Mouse (Mus musculus): ENCODE data around the gene Gpc6.

Gene Gpc6

DNA sequence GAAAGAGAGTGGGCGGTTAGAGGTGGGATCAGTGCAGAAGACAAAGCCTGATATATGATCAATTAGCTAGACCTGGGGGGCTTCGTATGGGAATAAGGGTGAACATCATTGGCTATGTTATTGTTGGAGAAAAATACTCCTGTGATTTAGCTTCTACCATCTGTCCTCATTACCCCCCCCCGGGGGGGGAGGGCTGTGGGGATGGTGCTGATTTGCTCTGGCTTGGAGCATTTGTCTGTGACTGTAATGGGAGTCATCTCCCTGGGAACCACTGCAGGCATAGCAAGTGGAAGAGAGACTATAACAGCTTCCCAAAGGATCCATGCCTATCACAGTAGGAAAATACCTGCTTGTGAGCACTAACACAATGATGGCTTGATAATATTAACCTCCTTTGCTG, 783.7 kb downstream of the Gpc6 start:
- DNase-seq (ENCODE audit: low spot score), result no peak

DNA sequence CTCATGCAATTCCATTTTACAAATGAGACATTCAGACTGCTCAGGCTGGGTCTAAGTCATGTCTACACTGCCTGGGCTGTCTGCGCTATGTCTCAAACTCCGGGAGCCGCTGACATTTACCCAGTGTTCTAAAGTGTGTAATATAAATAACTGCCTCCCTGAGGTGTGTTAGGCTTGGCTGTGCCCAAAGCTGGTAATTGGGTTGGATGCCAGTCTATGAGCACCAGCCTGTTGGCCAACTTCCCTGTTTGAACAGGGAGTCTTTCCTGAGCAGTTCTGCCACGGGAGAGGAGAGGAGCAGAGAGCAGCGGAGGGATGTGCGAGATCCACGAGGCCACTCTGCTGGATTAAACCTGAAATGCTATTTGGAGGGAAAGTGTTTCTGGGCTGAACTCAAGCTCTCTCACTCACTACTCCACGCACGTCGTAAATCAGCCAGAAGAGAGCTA, 785.4 kb downstream of the Gpc6 start:
- DNase-seq (ENCODE audit: low spot score), result no peak

DNA sequence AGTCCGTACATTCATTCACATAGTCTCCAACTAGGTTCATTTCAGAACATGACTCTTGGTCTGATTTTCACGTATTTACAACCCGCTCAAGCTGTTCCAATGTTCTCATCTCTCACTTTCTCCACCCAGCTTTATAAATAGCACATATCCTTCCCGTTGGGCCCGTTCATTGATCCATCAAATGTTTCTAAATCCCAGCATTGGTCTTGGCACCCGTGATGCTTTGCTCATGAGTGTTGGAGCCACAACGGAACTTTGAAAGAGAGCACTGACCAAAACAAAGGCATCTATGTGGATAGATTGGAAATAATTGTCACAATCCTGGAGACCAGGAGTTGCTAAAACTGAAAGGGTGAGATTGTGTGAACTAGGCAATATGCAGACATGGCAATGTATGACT, 787.2 kb downstream of the Gpc6 start:
- DNase-seq (ENCODE audit: low spot score), result no peak

DNA sequence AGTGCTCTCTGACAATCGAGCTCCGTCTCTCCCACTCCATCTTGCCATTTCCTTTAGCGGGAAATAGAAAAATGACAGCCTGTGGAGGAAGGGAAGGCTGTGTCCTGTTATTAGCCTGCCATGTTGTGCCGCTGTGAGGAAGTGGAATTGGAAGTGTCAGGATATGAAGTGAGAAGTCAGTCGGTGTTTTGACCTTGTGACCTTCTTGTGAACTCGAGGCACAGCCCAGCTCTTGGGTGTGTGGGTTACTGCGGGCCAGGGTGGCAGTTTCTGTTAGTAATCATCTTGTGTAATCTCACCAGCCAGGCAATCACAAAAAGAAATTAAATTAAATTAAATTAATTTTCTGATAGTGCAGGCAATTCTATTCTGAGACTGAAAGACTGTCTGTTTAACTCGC, 789.0 kb downstream of the Gpc6 start:
- DNase-seq (ENCODE audit: low spot score), result no peak

DNA sequence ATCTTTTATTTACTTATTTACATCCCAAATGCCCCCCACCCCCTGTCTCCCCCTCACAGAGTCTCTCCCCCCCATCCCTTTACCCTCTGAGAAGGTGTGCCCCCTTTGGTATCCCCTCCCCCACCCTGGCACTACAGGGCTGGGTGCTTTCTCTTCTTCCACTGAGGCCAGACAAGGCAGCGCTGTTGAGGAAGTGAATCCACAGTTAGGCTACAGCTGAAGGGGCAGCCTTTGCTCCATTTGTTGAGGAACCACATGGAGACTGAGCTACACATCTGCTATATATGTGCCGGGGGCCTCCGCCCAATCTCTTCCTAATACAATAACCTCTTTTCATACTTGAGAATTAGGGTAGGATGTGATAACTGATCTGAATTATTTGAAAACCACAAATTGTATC, 791.2 kb downstream of the Gpc6 start:
- DNase-seq (ENCODE audit: low spot score), result no peak

DNA sequence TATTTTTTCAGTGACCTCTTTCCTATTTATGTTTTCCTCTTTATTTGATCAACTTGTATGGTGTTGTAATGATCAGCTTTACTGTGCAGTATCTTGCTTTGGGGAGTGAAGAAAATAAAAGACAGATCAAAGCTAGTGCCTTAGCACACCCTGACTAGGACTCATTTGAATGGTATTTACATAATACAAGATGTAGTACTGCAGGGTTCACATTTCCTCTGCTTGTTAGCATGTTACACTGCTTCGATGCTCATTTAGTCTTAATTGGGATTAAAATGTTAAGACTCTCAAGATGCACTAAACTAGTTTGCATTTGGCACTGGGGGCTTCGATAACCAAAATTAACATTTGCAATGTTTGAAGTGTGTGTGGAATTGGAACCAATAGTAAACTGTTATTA, 803.6 kb downstream of the Gpc6 start:
- no peak for DNase-seq (ENCODE audit: low spot score)

DNA sequence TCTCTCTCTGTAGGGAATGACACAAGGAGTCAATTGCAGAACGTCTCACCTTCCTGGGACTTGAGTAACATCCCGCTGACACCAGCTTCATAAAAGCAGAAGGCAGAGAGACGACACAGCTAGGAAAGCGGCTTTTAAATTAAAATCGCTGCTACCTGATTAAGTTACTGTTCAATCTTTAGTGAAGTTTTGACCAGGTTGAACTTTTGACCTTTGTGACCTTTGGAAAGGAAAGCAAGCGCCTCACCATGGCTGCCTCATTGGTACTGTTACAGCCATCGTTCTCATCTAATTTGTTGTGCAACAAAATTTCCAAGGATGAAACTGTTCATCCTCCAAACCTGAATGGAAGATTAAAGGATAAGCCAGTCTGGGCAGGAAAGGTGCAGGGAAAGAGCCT, 830.1 kb downstream of the Gpc6 start:
- peak; percentile 12 for DNase-seq (ENCODE audit: low spot score)

DNA sequence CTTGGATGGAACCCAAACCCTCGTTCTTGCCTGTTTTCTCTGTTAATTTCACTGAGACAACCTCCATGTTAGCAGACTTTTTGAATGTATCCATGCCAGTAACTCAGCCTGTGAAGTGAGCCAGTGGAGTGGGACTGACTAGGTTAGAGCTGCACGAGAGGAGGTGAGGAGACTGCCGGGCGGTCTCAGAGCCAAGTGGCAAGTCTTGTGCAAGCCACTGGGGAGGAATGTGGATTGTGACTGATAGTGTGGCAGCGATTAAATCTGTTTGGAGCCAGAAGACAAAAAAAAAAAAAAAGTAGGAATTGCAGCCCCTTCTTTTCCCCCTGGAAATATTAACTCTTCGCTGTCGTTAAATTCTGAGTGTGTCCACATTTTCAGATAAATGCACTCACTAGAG, 831.4 kb downstream of the Gpc6 start:
- DNase-seq (ENCODE audit: low spot score), result no peak

DNA sequence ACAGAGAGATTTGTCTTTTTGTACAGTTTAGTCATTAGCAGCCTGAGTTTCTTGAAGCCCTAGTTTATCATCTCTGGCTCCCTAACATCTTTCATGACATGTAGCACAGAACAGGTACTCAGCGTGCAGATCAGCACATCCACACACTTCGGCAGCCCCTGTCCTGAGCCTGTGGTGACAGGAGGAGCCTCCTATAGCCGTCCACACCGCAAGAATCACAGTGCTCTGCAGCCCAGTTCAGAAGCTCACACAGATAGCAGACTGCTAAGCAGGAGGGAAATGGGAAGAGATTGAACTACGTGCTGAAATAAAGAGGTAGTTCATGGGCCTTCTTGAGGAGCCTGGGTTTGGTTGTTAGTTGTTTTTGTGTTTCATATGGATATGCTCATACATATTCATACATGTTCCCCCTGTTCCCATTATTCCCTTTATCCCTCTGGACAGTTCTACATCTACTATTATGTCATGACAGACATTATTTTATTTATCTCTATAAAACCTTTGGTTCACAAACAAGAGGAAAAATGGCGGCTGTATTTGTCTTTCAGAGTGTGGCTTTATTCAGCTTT, 832.8 kb downstream of the Gpc6 start:
- no peak for DNase-seq (ENCODE audit: low spot score)

DNA sequence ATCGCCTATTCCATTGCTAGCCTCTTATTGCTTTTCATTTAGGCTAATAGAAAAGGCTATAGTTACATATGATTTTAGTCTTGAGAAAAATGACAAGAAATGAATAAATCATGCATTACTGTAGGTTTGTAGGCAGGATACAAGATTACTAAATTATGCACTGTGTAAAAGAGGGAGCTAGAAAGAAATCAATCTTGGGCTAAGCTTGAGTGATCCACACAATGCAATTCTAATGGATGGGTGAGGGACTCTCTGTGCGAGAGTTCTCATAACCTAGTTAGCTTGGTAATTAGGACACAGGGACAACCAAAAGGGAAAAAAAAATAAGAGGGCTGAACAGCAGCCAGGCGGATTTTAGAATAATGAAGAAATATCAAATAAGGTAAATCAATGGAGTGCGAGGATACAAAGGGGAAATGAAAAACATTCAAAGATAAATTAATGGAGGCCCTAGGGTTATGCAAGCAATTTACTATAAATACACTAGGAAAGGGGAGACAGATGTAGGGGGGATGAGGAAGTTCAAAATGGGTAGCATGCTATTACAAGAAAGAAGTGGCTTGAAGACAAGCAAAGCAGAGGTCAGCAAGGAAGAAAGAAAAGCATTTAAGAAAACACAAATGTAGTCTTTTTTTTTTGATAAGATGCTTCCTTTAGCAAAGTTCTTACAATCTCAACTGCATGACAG, 835.9 kb downstream of the Gpc6 start:
- DNase-seq (ENCODE audit: low spot score), result no peak

DNA sequence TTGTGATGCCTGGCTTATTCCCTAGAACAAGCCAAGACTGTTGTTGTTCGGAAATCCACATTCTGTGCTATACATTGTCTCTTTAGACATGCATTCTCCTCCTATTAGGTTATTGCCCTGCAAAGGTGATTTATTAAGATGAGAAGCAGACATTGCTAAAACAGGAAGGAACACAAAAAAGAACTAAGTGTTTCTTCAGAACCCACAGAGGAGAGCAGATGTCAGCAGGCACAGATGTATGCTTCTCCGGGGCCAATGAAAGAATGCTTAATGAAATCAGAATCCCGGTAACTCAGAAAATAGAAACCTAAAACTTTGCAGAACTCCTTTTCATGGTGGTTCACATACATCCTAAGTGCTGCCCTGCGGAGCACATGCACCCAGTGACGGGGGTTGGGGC, 837.8 kb downstream of the Gpc6 start:
- DNase-seq (ENCODE audit: low spot score), result no peak

DNA sequence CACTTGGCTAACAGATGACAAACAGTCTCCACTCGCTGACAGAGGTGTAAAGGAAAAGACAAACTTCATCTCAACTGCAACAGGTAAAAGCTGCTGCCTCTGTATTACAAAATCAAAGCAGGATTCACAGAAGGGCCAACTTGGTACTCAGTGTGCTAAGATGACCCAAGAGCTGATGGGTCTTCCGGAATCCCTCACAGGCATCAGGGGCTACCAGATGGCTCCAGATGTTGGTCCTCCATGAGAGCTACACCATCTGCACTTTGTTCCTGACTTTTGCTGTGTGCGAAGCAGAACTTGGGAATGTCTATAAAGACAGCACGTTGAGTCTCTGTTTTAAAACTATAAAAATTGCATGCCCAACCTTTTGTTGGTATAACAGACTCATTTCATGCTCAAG, 842.7 kb downstream of the Gpc6 start:
- DNase-seq (ENCODE audit: low spot score), result no peak

DNA sequence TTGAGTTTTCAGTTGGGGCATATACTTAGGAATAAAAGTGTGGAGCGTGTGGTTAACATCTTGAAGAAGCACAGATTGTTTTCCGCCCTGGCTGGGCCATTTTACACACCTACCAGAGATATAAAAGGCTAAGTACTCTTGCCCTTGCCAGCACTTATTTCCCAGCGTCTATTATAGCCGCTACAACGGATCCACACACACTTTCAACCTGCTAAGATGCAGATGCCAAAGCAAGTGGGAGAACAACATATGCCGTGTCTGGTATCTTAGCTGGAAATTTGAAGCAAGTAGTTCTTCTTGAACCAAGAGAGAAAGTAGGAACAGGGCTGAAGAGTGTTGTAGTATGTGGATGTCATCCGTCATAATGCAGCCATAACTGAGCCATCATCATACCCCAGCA, 843.6 kb downstream of the Gpc6 start:
- no peak for DNase-seq (ENCODE audit: low spot score)

DNA sequence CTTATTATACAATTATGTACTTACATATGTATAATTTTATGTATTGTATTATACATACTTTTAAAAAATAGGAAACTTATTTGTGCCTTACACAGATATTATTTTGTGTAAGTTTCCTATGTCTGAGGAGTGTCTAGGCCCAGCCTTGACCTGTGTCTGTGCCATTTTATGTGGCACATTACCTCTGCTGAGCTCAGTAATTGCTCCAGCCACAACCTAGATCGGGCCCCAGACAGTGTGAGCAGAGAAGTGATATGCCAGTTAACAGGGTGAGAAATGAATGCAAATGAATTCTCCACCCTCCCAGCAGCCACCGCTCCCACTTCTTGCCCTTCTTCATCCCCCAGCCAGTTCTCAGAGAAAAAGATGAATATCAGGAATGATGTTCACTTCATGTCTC, 848.3 kb downstream of the Gpc6 start:
- no peak for DNase-seq (ENCODE audit: low spot score)

DNA sequence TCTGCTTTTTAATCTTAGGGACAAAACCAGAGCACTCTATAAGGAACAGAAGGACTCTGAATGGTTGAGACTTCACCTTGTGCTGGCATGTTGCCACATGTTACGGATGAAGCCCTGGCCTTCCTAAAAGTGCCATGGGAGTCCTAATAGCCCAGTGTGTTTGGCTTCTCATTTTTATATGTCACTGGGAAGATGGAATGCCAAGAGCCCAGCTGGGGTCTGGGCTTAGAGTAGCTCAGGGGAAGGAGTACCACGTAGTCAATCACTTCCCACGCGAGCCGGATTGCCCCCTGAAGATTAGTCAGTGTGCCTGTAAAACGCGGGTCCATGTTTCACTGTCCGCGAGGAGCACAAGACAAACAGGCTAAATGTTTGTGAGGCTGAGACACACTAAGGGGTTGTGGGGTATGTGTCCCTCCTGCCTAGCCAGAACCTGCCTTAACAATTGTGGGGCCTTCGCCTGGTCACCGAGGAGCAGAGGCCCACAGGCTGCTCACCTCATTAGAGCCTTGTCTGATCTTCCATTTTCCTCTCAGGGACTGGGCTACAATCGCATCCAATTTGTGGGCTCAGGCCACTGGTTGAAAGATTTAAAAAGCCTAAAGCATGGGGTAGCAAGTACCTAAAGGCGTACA, 852.9 kb downstream of the Gpc6 start:
- no peak for DNase-seq (ENCODE audit: low spot score)

DNA sequence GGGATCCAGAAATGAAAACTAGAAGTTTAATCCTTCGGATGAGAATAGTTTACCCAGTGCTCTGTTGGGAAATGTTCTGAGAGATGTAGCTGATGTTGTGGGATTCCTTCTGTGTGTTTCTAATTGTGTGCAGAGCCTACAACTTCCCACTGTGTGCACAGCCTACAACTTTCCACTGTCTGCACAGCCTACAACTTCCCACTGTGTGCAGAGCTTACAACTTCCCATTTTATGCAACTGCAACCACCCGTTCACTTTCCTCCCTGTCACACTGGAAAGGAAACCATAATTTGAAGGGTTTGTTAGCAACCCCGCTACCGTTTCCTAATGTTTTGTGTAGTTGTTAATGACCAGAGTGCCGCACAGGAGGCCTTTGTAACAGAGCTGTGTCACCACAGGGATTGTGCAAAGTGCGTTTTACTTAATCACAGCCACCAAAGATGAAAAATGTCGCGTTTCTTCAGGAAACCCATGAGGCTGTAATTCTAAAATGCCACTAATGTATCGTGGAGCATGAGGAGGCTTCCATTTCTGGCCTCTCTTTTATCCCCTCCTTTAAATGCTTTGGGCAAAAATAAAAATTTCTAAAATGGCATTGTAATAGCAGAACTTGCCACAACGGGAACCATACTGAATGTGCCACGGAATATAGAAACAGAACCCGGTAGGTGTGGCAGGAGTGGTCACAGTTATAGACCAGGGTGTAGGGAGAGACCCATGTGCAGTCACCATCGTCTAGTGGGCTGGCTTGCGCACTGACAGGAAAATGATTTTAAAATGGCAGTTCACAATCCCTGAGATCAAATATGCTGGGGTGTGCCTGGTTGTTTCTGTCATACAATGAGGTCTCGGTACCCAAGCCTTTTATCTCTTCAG, 853.7 kb downstream of the Gpc6 start:
- DNase-seq (ENCODE audit: low spot score), result no peak

DNA sequence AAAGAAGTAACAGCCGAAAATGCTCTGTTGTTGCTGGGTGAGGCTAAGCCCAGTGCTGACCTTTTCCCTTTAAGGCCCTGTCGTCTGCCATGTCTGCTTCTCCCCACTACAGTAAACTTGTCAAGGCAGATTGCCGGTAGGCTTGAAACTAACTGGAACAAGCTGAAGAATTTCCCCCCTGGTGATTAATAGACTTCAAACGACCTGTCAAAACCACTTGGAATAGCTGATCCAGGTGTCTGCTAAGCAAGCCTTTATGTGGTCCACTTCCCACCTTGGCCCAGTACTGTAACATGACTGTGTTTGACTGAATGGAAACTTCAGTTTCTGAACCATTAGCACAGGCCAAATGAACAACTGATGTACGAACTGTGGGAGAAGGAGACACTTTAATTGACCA, 856.6 kb downstream of the Gpc6 start:
- no peak for DNase-seq (ENCODE audit: low spot score)

DNA sequence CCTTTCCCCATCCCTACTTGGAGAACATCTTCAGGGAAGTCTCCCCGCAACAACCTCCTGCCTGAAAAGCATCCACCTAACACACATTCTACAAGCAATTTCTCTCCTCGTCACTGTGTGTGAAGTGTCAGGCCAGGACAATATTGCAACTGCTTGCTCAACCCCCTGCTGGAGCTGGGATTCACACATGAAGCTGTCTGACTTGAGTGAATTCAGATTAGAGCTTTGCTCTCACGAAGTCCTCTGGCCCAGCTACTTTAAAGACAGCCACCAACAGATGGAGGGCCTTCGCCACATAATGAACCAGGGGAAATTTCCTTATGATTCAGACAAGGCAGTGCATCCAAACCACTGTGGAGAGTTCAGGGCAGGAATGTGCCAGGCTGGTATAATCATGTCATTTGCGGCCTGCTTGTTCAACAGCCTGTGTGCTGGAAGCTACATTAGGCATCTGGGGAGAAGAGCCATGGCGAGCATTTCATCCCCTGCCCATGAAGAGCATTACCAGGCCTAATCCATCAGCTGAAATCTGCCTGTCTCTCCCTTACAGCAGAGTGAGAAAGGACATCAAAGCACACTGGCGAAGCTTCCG, 858.7 kb downstream of the Gpc6 start:
- DNase-seq (ENCODE audit: low spot score), result no peak

DNA sequence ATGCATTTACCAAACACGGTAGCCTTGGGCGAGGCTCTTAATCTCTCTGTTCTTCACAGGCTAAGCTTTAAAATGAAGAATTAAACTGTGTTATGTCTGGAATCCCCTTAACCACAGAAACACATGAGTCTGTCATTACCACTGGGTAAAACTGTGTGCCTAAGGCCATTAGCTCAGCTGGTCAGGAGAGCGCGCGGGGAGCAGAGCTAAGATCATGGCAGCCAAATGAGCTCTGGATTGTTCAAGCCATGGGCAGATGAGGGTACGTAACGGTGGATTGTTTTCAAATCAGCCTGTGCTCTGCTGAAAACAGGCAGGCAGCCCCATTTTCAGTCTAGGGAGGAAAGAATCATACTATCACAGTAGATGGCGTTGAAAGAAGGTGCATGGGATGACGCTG, 859.8 kb downstream of the Gpc6 start:
- DNase-seq (ENCODE audit: low spot score), result no peak

DNA sequence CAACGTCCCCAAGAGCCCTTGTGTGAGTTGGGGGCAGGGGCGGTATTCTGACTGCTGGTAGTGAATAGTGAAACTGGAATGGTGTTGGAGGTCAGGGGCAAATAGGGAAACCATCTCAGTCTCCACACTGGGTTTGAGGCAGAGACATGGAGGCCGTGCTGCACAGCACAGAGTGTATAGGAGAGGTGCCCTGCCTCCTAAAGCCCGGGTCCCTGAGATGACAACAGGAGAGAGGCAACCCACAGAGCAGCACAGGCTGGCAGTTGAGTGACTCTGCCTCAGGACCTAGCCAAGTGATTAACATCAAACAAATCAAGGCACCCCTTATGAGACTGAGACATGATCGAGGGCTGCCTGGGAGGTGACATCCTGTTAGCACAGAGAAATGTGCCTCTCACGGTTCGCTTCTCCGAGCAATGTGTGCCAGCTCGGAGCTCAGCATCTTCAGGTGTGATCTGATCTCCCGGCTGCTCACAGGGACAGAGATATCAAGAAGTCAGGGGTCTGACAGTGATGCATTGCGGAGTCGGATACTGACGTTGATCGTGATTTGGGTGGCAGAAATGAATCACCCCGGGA, 860.5 kb downstream of the Gpc6 start:
- no peak for DNase-seq (ENCODE audit: low spot score)

DNA sequence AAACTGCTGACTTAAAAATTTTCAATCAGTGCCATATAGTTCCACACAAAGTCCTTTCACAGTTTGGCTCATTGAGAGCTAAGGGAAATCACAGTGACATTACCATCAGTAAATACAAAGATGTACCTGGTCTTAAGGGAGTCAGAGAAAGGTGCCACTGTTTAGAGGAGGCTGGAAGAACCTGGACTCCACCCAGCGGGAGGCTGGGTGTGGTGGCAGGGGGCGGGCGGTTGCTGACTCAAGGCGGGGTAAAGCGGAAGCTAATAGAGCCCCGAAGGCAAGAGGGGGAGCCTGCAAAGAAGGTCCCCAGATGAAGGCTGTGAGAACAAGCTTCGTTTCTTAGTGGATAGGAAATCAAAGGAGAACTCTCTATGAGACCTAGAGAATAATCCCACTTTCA, 861.5 kb downstream of the Gpc6 start:
- DNase-seq (ENCODE audit: low spot score), result no peak

DNA sequence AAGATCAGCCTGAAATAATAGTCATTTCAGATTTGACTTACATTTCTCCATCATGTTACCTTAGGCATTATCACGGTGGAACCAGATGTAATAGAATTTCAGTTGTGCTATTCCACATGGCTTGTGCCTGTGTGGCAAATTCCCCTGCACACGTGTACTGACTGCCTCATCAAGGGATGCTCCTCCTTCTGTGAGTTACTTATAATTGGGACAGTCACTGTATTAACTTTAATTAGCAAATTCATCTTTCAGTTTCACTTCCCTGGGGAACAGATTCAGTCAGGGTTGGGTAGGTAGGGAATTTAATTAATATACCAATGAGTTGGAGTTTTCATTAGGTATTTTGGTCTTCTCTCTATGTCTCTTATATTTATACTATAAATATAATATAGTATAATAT, 869.8 kb downstream of the Gpc6 start:
- no peak for DNase-seq (ENCODE audit: low spot score)
